In the genomic region with DNA sequence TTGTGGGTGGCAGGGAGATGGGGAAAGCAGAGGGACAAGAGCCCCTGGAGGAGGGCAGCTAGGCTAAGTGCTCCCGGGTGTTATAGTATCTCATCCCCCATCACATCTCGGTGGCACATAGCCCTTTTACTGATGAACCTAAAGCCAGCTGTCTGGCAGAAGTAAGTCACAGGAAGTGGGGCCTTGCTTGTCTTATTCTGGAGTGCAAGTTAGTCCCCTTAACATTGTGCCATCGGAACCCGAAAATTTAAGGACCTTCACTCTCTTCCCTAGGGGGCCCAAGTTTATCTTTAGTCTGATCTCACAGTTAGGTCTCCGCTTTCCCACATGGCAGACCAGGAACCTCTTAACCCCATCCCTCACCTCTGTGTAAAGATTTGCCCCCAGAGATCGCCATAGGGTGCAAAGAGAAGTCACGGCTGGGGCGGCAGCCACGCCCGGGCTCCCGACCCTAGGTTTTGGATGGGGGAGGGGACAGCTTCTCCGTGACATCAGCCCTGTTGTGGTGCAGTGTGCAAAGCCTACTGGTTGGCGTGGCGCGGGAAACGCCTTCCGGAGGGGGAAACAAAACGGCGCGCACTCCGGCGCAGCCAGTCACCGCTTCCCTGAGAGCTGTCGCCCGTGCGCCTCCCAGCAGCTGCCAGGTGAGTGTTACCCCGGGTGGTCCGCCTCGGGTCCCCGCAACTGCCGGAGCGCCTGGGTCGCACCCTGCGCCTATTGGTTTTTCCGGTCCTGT, we compare ENCODE assay signal across 8 mouse cellular contexts. TPM values are rescaled to one million over a fixed set of nuclear protein-coding genes. Genes with fewer than 3 reads are reported as not detected.
DNase-seq lines count a peak whose midpoint lies in the region; ATAC-seq and TF ChIP-seq lines count a peak whose summit lies in the region.

No protein-coding gene starts in this region.

- H3K4me3 ChIP-seq in hindbrain, embryonic 12.5 days, result peak overlapping the region; percentile 54

- no peak for TF ChIP-seq CTCF in Patski (IDR thresholded peaks at IDR 0.05)

- H3K27me3 ChIP-seq in Patski, result no peaks in the 10 kb centered on the region
- H3K27me3 ChIP-seq in hindbrain, embryonic 12.5 days, result no peaks in the 10 kb centered on the region

- POLR2A ChIA-PET in Patski (lab: Charles Lee), result interaction anchor here (0.7 to 1.3 kb wide), 5 partner anchors 10 to 105 kb away, joined by 3 to 5 read pairs (median 3); no protein-coding TSS in a partner anchor

- DNase-seq in Patski (ENCODE audit: low read depth, low spot score), result no peak
- DNase-seq in cerebellum, adult 9-11 months, result peak; percentile 40
- DNase-seq in frontal cortex, postnatal 10 days (ENCODE audit: low spot score in 2 of 2), result peak; percentile 68 to 78
- peak; percentile 79 to 81 for DNase-seq in layer of hippocampus, postnatal 36 days
- peak; percentile 94 for DNase-seq in lung, postnatal 25 days (ENCODE audit: low spot score)
- DNase-seq in retina, adult 2 months (ENCODE audit: low read depth, low spot score), result peak; percentile 23
- peak; percentile 94 for DNase-seq in thymus, postnatal 25 days

- 1% methylated on average over 35 of the region's 35 CpGs for WGBS in hindbrain, embryonic 12.5 days

- H3K9ac ChIP-seq in hindbrain, embryonic 12.5 days, result peak overlapping the region; percentile 72

- CTCF ChIA-PET in Patski (lab: Charles Lee), result interaction anchor here (1.1 to 4.8 kb wide), 7 partner anchors 10 to 171 kb away, joined by 3 to 22 read pairs (median 3); no protein-coding TSS in a partner anchor

- no peaks in the 10 kb centered on the region for H3K36me3 ChIP-seq in hindbrain, embryonic 12.5 days

- H3K27ac ChIP-seq in hindbrain, embryonic 12.5 days, result no peak overlapping the region

- in situ Hi-C loops in Patski (cut with MboI; ENCODE audit: low pct_unique_long_range_greater_than_20kb), result no loop called here

- ATAC-seq in Patski, result peak; percentile 52
- peak; percentile 83 for ATAC-seq in hindbrain, embryonic 12.5 days (ENCODE audit: low FRiP score)

- H3K9me3 ChIP-seq in hindbrain, embryonic 12.5 days (replicated peaks), result no peaks in the 10 kb centered on the region

- peaks cover 47% of the 10 kb centered on the region for H3K4me1 ChIP-seq in hindbrain, embryonic 12.5 days

- H3K4me2 ChIP-seq in hindbrain, embryonic 12.5 days (replicated peaks), result peak overlapping the region; percentile 89

RNA-seq across cellular contexts. Expression of a gene that starts 8.9 kb away (rescaled TPM):
- polyA plus RNA-seq in Patski (2021), result 227 TPM
- polyA plus RNA-seq in hindbrain, embryonic 12.5 days (2016; fragmentation: Nextera tagmentation; extraction: Ambion mirVana), result 47.7 and 54.1 TPM in 2 replicates
- 100 to 1,000 TPM; 211 to 220 TPM for total RNA-seq in layer of hippocampus, postnatal 36 days (2021)

RNA-seq across cellular contexts. Expression of a gene that starts 37.1 kb away (rescaled TPM):
- polyA plus RNA-seq in Patski (2021), result 104 TPM
- 18.3 and 19.1 TPM in 2 replicates for polyA plus RNA-seq in hindbrain, embryonic 12.5 days (2016; fragmentation: Nextera tagmentation; extraction: Ambion mirVana)
- 10 to 100 TPM; 14.0 to 16.6 TPM for total RNA-seq in layer of hippocampus, postnatal 36 days (2021)

RNA-seq across cellular contexts. Expression of a gene that starts 50.4 kb away (rescaled TPM):
- polyA plus RNA-seq in Patski (2021), result 0.83 TPM
- polyA plus RNA-seq in hindbrain, embryonic 12.5 days (2016; fragmentation: Nextera tagmentation; extraction: Ambion mirVana), result 9.5 and 28.5 TPM in 2 replicates
- 1 to 10 TPM; 2.1 to 3.5 TPM for total RNA-seq in layer of hippocampus, postnatal 36 days (2021)
